Mouse (Mus musculus) limb, embryonic 10.5 days (tissue): Measurements from ENCODE around the gene Hnrnpa1. TPM values are rescaled to one million over a fixed set of nuclear protein-coding genes. Genes with fewer than 3 reads are reported as not detected.

ENCODE experiments used
- DNase-seq: peaks from one replicate; pipeline ENCODE4 v3.0.0-alpha.2; 2017; ENCODE audit warnings: low spot score
- H3K27ac ChIP-seq: fragments of 300-500 bp; sonication (generic); 2 replicates; pipeline ENCODE4 v1.5.1; 2016; ENCODE audit warnings: mild to moderate bottlenecking
- H3K27me3 ChIP-seq: fragments of 300-500 bp; sonication (generic); 2 replicates; pipeline ENCODE4 v1.6.1; 2016; ENCODE audit warnings: low read depth, mild to moderate bottlenecking; ENCODE audit not compliant: poor library complexity, severe bottlenecking
- H3K36me3 ChIP-seq: fragments of 300-500 bp; sonication (generic); 2 replicates; pipeline ENCODE4 v1.6.1; 2016; ENCODE audit warnings: mild to moderate bottlenecking, moderate library complexity
- H3K4me1 ChIP-seq: fragments of 300-500 bp; sonication (generic); 2 replicates; pipeline ENCODE4 v1.6.1; 2016
- H3K4me3 ChIP-seq: fragments of 300-500 bp; sonication (generic); 2 replicates; pipeline ENCODE4 v1.5.1; 2016; ENCODE audit warnings: mild to moderate bottlenecking, moderate library complexity
- H3K9me3 ChIP-seq: fragments of 300-500 bp; sonication (generic); replicated peaks from 2 replicates; pipeline ENCODE4 v1.6.1; 2016; ENCODE audit warnings: mild to moderate bottlenecking
- WGBS: fragments of 180-500 bp; shearing (Covaris S2); methylation state at CpG from one replicate; pipeline ENCODE4 v1.1.7; 2016; 5-methylcytosine and 5-hydroxymethylcytosine counted together
- microRNA counts: library from miRNA; unstranded; fragments of <30 nt; microRNA quantifications from one replicate; lab custom pipeline; 2017
- microRNA-seq: library from miRNA; unstranded; fragments of <30 nt; microRNA quantifications from one replicate; pipeline ENCODE4, GENCODE M21; 2017
- polyA plus RNA-seq: library from polyadenylated mRNA; unstranded; fragments of >200 nt; fragmentation: Nextera tagmentation; extraction: Ambion mirVana; gene quantifications from 2 replicates; pipeline ENCODE4 v1.2.1, GENCODE M21; 2016

Gene Hnrnpa1
- polyA plus RNA-seq, 1 experiment from 2014 or later: 1,775 TPM

- Histone ChIP-seq H3K27me3 (no peaks in the 10 kb centered on the region), H3K36me3 (peaks cover 36% of the 10 kb centered on the region), H3K9me3 (no peaks in the 10 kb centered on the region), H3K4me3 (no peak overlapping the region), H3K27ac (peak overlapping the region; percentile 2; the same call in 1 of the 2 replicates), H3K4me1 (peaks cover 52% of the 10 kb centered on the region)
- DNase-seq: no peak
- 88% methylated on average over 1 of the region's 1 CpGs for WGBS
These were observed 45.7 kb downstream of the Hnrnpa1 start for GRCm38 (mm10) chr15:103285778-103286417.

GRCm38 (mm10) chr15:103289600-103289999 lies 49.4 kb downstream of the Hnrnpa1 start:
- Histone ChIP-seq H3K27ac (peak overlapping the region; percentile 50), H3K4me1 (peaks cover 58% of the 10 kb centered on the region), H3K27me3 (no peaks in the 10 kb centered on the region), H3K4me3 (no peak overlapping the region), H3K36me3 (peaks cover 63% of the 10 kb centered on the region), H3K9me3 (no peaks in the 10 kb centered on the region)
- 29% methylated on average over 5 of the region's 5 CpGs for WGBS
- no peak for DNase-seq

GRCm38 (mm10) chr15:103290417-103290816 lies 50.2 kb downstream of the Hnrnpa1 start:
- Histone ChIP-seq H3K4me3 (no peak overlapping the region), H3K27me3 (no peaks in the 10 kb centered on the region), H3K9me3 (no peaks in the 10 kb centered on the region), H3K36me3 (peaks cover 63% of the 10 kb centered on the region), H3K27ac (peak overlapping the region; percentile 50), H3K4me1 (peaks cover 58% of the 10 kb centered on the region)
- WGBS: 78% methylated on average over 6 of the region's 6 CpGs
- no peak for DNase-seq

GRCm38 (mm10) chr15:103290843-103291242 lies 50.6 kb downstream of the Hnrnpa1 start:
- no peak overlapping the region for H3K4me3 ChIP-seq
- peaks cover 63% of the 10 kb centered on the region for H3K36me3 ChIP-seq
- no peaks in the 10 kb centered on the region for H3K9me3 ChIP-seq
- peaks cover 58% of the 10 kb centered on the region for H3K4me1 ChIP-seq
- no peak for DNase-seq
- H3K27ac ChIP-seq: peak overlapping the region; percentile 50
- H3K27me3 ChIP-seq: no peaks in the 10 kb centered on the region
- WGBS: 75% methylated on average over 9 of the region's 9 CpGs

- WGBS: 90% methylated on average over 4 of the region's 4 CpGs
- Histone ChIP-seq H3K4me1 (peaks cover 70% of the 10 kb centered on the region), H3K4me3 (no peak overlapping the region), H3K27ac (no peak overlapping the region), H3K27me3 (no peaks in the 10 kb centered on the region), H3K9me3 (no peaks in the 10 kb centered on the region), H3K36me3 (peaks cover 66% of the 10 kb centered on the region)
- DNase-seq: no peak
These were observed 52.6 kb downstream of the Hnrnpa1 start for GRCm38 (mm10) chr15:103292673-103293345.

GRCm38 (mm10) chr15:103293375-103293774 lies 53.1 kb downstream of the Hnrnpa1 start:
- Histone ChIP-seq H3K9me3 (no peaks in the 10 kb centered on the region), H3K4me1 (peaks cover 70% of the 10 kb centered on the region), H3K4me3 (no peak overlapping the region), H3K36me3 (peaks cover 71% of the 10 kb centered on the region), H3K27me3 (no peaks in the 10 kb centered on the region), H3K27ac (no peak overlapping the region)
- 100% methylated on average over 2 of the region's 2 CpGs for WGBS
- DNase-seq: no peak

GRCm38 (mm10) chr15:103294649-103295048 lies 54.4 kb downstream of the Hnrnpa1 start:
- Histone ChIP-seq H3K9me3 (no peaks in the 10 kb centered on the region), H3K27me3 (no peaks in the 10 kb centered on the region), H3K4me1 (peaks cover 70% of the 10 kb centered on the region), H3K4me3 (no peak overlapping the region), H3K27ac (peak overlapping the region; percentile 94), H3K36me3 (peaks cover 72% of the 10 kb centered on the region)
- 76% methylated on average over 2 of the region's 2 CpGs for WGBS
- DNase-seq: no peak

- peak; percentile 72 for DNase-seq
- peaks cover 70% of the 10 kb centered on the region for H3K4me1 ChIP-seq
- peak overlapping the region; percentile 26 for H3K4me3 ChIP-seq
- no peaks in the 10 kb centered on the region for H3K9me3 ChIP-seq
- H3K27me3 ChIP-seq: no peaks in the 10 kb centered on the region
- peak overlapping the region; percentile 94 for H3K27ac ChIP-seq
- H3K36me3 ChIP-seq: peaks cover 60% of the 10 kb centered on the region
- WGBS: 0% methylated on average over 5 of the region's 5 CpGs
These were observed 55.6 kb downstream of the Hnrnpa1 start for GRCm38 (mm10) chr15:103295851-103296250.

MicroRNAs within 50 kb of the gene (microRNA counts, 519-probe panel; counts per million panel counts)
- microRNA mmu-miR-148b (lab: Ali Mortazavi, UCI): 5,319 counts per million, percentile 89 among the panel's probes with 10 or more counts

Small RNA genes within 50 kb of the gene (microRNA-seq; reads per million reads assigned to microRNA genes)
- 176 reads per million, percentile 57 among the genes with 10 or more reads in this experiment for gene Mir148b

Other genes starting within 250 kb of the Hnrnpa1 start
- 5.1 and 6.0 TPM in 2 replicates for gene Hoxc8, start 249.8 kb upstream of the Hnrnpa1 start, polyA plus RNA-seq
- gene Hoxc6, start 242.2 kb upstream of the Hnrnpa1 start, polyA plus RNA-seq: 10.1 and 10.2 TPM in 2 replicates
- 9.1 and 9.8 TPM in 2 replicates for gene Hoxc4, start 221.5 kb upstream of the Hnrnpa1 start, polyA plus RNA-seq
- 16.2 and 16.8 TPM in 2 replicates for gene Smug1, start 73.3 kb upstream of the Hnrnpa1 start, polyA plus RNA-seq
- 191 and 215 TPM in 2 replicates for gene Cbx5, start 616 bp upstream of the Hnrnpa1 start, polyA plus RNA-seq
- gene Nfe2, start 18.0 kb downstream of the Hnrnpa1 start, polyA plus RNA-seq: 5.9 and 6.1 TPM in 2 replicates
- gene Copz1, start 32.3 kb downstream of the Hnrnpa1 start, polyA plus RNA-seq: 305 and 309 TPM in 2 replicates
- gene Gpr84, start 70.2 kb downstream of the Hnrnpa1 start, polyA plus RNA-seq: 0.28 and 0.30 TPM in 2 replicates
- gene Zfp385a, start 99.7 kb downstream of the Hnrnpa1 start, polyA plus RNA-seq: 22.1 and 22.8 TPM in 2 replicates
- gene Itga5, start 126.3 kb downstream of the Hnrnpa1 start, polyA plus RNA-seq: 33.5 and 36.6 TPM in 2 replicates
- gene Gtsf1, start 190.0 kb downstream of the Hnrnpa1 start, polyA plus RNA-seq: not detected in 2 replicates
- not detected in 2 replicates for gene Gtsf2, start 208.0 kb downstream of the Hnrnpa1 start, polyA plus RNA-seq
- 1.1 and 1.4 TPM in 2 replicates for gene Nckap1l, start 213.4 kb downstream of the Hnrnpa1 start, polyA plus RNA-seq